Mouse (Mus musculus): ENCODE measurements at regions not wholly inside any gene's neighbourhood (a gene's known extent, or its start where the extent isn't known, plus 50 kb on each side); places are given as distances from the start of the nearest gene placed in this dataset.

DNA sequence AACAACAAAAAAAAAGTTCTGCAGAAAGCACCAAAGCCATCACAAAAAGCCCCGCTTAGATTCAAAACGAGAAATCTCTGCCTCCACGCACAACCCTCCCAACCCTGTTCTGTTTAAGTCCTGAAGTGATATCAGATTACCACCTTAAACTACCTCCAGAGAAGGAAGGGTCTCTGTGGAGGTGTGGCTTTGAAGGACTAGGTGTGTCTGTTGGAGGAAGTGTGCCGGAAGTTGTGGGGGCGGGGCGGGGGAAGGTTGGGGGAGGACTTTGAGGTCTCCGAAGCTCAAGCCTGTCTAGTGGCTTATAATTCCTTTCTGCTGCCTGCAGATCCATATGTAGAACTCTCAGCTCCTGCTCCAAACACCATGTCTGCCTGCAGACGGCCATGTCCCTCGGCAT lies 173.6 kb downstream of the Mreg start:
- no peak for DNase-seq (ENCODE audit: low read depth, low spot score)

GRCm38 (mm10) chr1:72036600-72036999 lies 175.5 kb downstream of the Mreg start:
- no peak for DNase-seq (ENCODE audit: low read depth, low spot score)

- DNase-seq (ENCODE audit: low read depth, low spot score) = no peak
Measured at GRCm38 (mm10) chr1:72036141-72036540, 176.0 kb downstream of the Mreg start.

- DNase-seq (ENCODE audit: low read depth, low spot score) = peak; percentile 60
Measured at GRCm38 (mm10) chr1:72033941-72034340, 178.2 kb downstream of the Mreg start.

GRCm38 (mm10) chr1:72032214-72032613 lies 179.9 kb downstream of the Mreg start:
- no peak for DNase-seq (ENCODE audit: low read depth, low spot score)

GRCm38 (mm10) chr1:72030763-72031405 lies 181.2 kb downstream of the Mreg start:
- no peak for DNase-seq (ENCODE audit: low read depth, low spot score)

- no peak for DNase-seq (ENCODE audit: low read depth, low spot score)
Measured at GRCm38 (mm10) chr1:72029625-72030024, 182.5 kb downstream of the Mreg start.

DNA sequence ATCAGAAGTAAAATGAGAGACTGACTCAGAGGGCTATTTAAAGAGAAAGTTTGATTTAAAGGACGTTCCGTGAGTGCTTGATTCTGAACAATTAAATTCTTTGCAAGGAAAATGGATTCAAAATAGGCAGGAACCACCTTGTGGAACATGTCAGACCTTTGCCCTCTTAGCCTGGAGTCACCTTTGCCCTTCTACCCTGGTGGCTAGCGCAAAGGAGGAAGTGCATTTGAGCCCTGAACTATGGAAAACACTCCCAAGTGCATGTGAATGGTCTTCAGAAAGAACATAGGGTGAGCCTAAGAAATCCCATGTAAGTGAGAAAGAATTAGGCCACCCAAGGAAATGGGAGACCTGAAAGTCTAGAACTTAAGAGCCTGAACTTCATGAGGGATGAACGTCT lies 185.2 kb downstream of the Mreg start:
- no peak for DNase-seq (ENCODE audit: low read depth, low spot score)

- peak; percentile 80 for DNase-seq (ENCODE audit: low read depth, low spot score)
Measured at GRCm38 (mm10) chr1:72022631-72023030, 189.5 kb downstream of the Mreg start.

- DNase-seq (ENCODE audit: low read depth, low spot score) = peak; percentile 36
Measured at GRCm38 (mm10) chr1:72018479-72019222, 193.5 kb downstream of the Mreg start.

GRCm38 (mm10) chr1:72017814-72018478 lies 194.2 kb downstream of the Mreg start:
- DNase-seq (ENCODE audit: low read depth, low spot score) = no peak

DNA sequence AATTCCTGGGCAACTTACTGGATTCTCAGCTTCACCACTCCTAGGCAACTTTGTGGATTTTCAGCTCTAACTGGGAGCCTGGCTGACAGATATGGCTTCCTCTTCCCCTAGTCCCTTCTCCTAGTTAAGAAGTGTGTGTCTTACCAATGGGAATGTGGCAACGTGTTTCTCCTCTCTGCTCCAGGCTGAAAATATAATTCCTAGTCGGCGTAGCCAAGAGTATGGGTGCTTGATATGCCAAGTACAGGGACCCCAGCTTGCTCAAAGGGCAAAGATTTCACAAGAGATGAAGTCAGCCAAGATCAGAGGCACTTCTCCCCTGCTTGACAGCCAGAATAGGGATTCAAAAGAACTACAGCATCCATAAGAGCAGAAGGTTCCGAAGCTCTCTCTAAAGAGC lies 196.6 kb downstream of the Mreg start:
- DNase-seq (ENCODE audit: low read depth, low spot score) = no peak

- DNase-seq (ENCODE audit: low read depth, low spot score) = peak; percentile 55
Measured at GRCm38 (mm10) chr1:72014580-72014979, 197.5 kb downstream of the Mreg start.

DNA sequence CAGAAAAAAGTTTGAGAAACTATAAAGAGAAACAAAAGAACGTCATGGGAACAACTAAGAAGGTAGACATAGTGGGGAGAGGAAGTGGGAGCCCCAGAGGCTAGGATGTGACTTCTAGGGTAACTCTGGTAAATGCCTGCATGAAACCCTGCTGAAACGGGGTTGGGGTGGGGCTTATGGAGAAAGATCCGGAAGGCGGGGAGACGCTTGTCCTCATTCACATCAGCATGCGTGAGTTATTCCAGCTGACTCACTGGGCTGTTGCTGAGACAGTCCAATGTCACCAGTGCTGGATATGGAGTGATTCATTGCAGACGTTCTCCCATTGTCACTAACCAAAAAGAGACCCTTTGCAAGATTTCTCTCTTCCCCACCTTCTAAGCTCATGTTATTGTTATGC lies 198.2 kb downstream of the Mreg start:
- DNase-seq (ENCODE audit: low read depth, low spot score) = peak; percentile 80

DNA sequence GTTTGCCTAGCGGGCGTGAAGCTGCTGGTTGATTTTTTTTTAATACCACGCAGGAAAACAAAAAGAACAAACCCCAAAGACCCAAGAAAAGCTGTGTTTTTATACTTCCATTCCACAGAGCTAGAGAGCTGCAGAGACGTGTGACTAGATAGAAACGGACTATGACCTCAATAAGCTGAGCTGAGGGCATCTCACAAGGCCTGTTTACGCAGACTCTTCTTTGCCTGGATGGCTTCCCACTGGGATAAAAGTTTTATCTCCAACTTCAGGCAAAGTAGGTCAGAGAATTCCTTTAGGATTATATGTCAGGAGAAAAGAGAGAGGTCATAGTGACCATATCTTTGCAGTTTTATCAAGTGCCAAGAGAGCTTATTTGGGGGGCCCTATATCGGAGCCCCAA lies 199.4 kb downstream of the Mreg start:
- no peak for DNase-seq (ENCODE audit: low read depth, low spot score)

- no peak for DNase-seq (ENCODE audit: low read depth, low spot score)
Measured at GRCm38 (mm10) chr1:72009270-72009928, 202.7 kb downstream of the Mreg start.

DNA sequence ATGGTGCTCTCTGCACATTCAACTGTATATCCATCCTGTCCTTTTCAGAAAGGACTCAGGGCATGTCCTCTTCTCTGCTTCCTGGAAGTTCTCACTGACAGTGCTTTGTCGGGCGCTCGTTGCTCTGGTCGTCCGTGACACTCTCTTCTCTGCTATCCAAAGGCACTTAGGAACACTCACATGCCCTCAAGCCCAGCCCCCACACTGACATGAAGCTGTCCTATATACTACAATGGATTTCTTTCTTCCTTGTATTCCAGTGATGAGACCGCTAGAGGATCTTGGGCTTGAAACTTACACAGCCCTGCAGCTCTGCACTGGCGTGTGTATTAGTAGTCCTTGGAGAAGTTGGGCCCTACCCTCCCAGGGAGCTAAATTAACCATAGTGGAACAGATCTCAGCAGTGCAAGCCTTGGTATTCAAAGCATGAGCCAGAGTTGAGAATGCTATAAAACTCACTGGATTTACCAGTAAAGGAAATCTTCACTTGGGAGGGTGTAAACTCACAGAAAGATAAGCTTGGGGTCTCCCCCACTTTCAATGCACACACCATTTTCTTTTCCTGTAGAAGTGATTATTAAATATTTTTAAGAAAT lies 205.3 kb downstream of the Mreg start:
- DNase-seq (ENCODE audit: low read depth, low spot score) = no peak

GRCm38 (mm10) chr1:72005956-72006355 lies 206.2 kb downstream of the Mreg start:
- DNase-seq (ENCODE audit: low read depth, low spot score) = no peak

DNA sequence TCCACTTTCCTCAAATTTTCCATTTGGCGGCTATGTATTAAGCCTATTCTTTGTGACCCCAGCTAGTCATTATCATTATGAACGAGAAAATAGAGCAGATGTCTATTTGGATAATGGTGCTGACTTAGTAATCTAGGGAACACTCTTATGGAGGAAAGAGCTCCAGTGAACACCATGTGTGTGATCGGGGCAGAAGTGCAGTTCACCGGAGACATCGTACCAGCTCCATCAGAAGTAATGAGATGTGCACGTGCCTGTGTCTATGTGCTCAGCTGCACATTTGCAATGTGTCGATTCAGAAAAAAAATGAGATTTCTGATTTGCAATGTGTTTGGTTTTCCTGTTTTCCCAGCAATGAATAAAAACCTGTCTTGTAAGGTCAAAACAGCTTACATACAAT lies 206.6 kb downstream of the Mreg start:
- no peak for DNase-seq (ENCODE audit: low read depth, low spot score)

DNA sequence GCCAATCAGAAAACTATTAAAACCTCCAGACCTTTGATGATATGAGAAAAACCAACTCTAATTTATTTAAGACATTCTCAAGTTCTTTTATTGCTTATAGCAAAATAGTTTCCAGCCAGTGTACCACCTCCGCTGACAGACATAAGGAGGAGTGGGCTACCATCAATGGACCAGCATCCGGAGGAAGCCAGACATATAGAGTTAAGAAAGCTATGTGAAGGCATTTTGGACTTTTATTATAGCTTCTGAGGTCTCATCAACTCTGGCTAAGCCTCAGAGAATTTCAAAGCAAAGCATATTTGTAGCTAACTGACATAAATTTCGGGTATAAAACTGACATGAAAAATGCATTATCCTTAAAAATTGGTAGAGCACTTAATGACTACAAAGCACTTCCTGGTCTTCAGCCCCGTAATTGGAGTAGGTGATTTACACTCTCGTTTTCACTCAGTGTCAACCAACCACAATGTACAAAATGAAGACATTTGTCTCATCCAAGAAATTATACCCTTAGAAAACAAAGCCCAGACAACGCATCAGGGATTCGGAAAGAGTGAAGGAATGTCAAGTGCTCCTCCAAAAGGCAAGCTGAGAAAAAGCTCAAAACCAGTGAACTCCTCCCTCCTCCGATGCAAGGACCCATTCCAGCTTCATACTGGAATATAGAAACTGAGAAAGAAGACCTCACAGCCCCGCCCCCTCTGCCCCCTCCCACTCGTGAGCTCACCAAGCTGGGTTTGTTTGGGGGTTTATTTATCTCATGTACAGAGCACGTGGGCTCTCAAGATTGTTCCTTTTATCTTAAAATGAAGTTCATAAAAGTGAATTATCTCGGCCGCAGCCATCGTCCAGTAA lies 208.5 kb downstream of the Mreg start:
- no peak for DNase-seq (ENCODE audit: low read depth, low spot score)

Measured in 3T3-L1 (cell line).